In genomic region chr3:126058585-126058984, GRCm38 (mm10) we compare ENCODE assay signal across 28 mouse cellular contexts.
DNase-seq lines count a peak whose midpoint lies in the region; ATAC-seq and TF ChIP-seq lines count a peak whose summit lies in the region.
"Had no signal": no experiment of that assay in that cellular context is flagged by ENCODE, and none has a peak within 500 bp of the region (broad histone marks: within the 10 kb centered on the region; RNA-seq: fewer than 3 reads in every experiment).

No protein-coding gene starts in this region.

- no peak for TF ChIP-seq POLR2A in lung, adult 2 months (IDR thresholded peaks at IDR 0.05; ENCODE audit: borderline replicate concordance, extremely low read depth, low read depth, low read length)

- no peaks in the 10 kb centered on the region for H3K4me1 ChIP-seq in kidney, embryonic 15.5 days
- H3K4me1 ChIP-seq in lung, postnatal 0 days (ENCODE audit: insufficient read depth, low read depth, low read length): no peaks in the 10 kb centered on the region
- no peaks in the 10 kb centered on the region for H3K4me1 ChIP-seq in lung, adult 2 months (ENCODE audit: control insufficient read depth, insufficient read depth, low read length)
- no peaks in the 10 kb centered on the region for H3K4me1 ChIP-seq in forebrain, embryonic 10.5 days
- H3K4me1 ChIP-seq: embryonic facial prominence, embryonic 12.5 days; hindbrain, embryonic 12.5 days; megakaryocyte, embryonic 14.5 days; midbrain, embryonic 13.5 days had no signal

- peak overlapping the region; percentile 57; the same call in 1 of the 2 replicates for H3K27ac ChIP-seq in kidney, embryonic 15.5 days
- no peak overlapping the region for H3K27ac ChIP-seq in lung, postnatal 0 days (ENCODE audit: low read length)
- H3K27ac ChIP-seq in forebrain, embryonic 10.5 days: no peak overlapping the region
- H3K27ac ChIP-seq: embryonic facial prominence, embryonic 12.5 days; gastrocnemius, adult 2 months; hindbrain, embryonic 12.5 days; liver, embryonic 14.5 days; midbrain, embryonic 13.5 days had no signal

- H3K9me3 ChIP-seq in kidney, embryonic 15.5 days (replicated peaks): no peaks in the 10 kb centered on the region
- no peaks in the 10 kb centered on the region for H3K9me3 ChIP-seq in lung, postnatal 0 days (ENCODE audit: low read length)
- no peaks in the 10 kb centered on the region for H3K9me3 ChIP-seq in forebrain, embryonic 10.5 days
- H3K9me3 ChIP-seq: embryonic facial prominence, embryonic 12.5 days; hindbrain, embryonic 12.5 days; megakaryocyte, embryonic 14.5 days; midbrain, embryonic 13.5 days had no signal

- H3K4me2 ChIP-seq in kidney, embryonic 15.5 days: no peak overlapping the region
- no peak overlapping the region for H3K4me2 ChIP-seq in lung, postnatal 0 days (replicated peaks; ENCODE audit: low read depth, low read length)
- H3K4me2 ChIP-seq: embryonic facial prominence, embryonic 12.5 days; heart, embryonic 11.5 days; hindbrain, embryonic 12.5 days; midbrain, embryonic 13.5 days had no signal

- no peaks in the 10 kb centered on the region for H3K27me3 ChIP-seq in kidney, embryonic 15.5 days
- H3K27me3 ChIP-seq in lung, postnatal 0 days (replicated peaks; ENCODE audit: insufficient read depth, low read length): no peaks in the 10 kb centered on the region
- H3K27me3 ChIP-seq in forebrain, embryonic 10.5 days (ENCODE audit: poor library complexity, severe bottlenecking): no peaks in the 10 kb centered on the region
- H3K27me3 ChIP-seq: CH12.LX; embryonic facial prominence, embryonic 12.5 days; hindbrain, embryonic 12.5 days; megakaryocyte, embryonic 14.5 days; midbrain, embryonic 13.5 days had no signal

- no peak overlapping the region for H3K4me3 ChIP-seq in kidney, embryonic 15.5 days (replicated peaks)
- no peak overlapping the region for H3K4me3 ChIP-seq in lung, postnatal 0 days (ENCODE audit: low read depth, low read length)
- H3K4me3 ChIP-seq in lung, adult 2 months (replicated peaks; ENCODE audit: extremely low read depth, low read depth, low read length): no peak overlapping the region
- no peak overlapping the region for H3K4me3 ChIP-seq in forebrain, embryonic 10.5 days
- H3K4me3 ChIP-seq: embryonic facial prominence, embryonic 12.5 days; gastrocnemius, adult 2 months; hindbrain, embryonic 12.5 days; megakaryocyte, embryonic 14.5 days; midbrain, embryonic 13.5 days had no signal

- TF ChIP-seq CTCF in lung, postnatal 0 days (IDR thresholded peaks at IDR 0.05): no peak
- no peak for TF ChIP-seq CTCF in lung, adult 2 months (IDR thresholded peaks at IDR 0.05; ENCODE audit: insufficient read depth, low read length)

- no peak for TF ChIP-seq EP300 in lung, postnatal 0 days (IDR thresholded peaks at IDR 0.05)

- peak; percentile 81 for ATAC-seq in kidney, embryonic 15.5 days (replicated peaks; ENCODE audit: low FRiP score)
- no peak for ATAC-seq in lung, postnatal 0 days
- ATAC-seq: forebrain, embryonic 16.5 days; intestine, postnatal 0 days; midbrain, embryonic 13.5 days had no signal

- no peaks in the 10 kb centered on the region for H3K36me3 ChIP-seq in kidney, embryonic 15.5 days
- no peaks in the 10 kb centered on the region for H3K36me3 ChIP-seq in lung, postnatal 0 days (ENCODE audit: insufficient read depth, low read length)
- no peaks in the 10 kb centered on the region for H3K36me3 ChIP-seq in forebrain, embryonic 10.5 days (replicated peaks)
- H3K36me3 ChIP-seq: embryonic facial prominence, embryonic 12.5 days; hindbrain, embryonic 12.5 days; midbrain, embryonic 13.5 days had no signal

- no peak overlapping the region for H3K9ac ChIP-seq in kidney, embryonic 15.5 days
- no peak overlapping the region for H3K9ac ChIP-seq in lung, postnatal 0 days (replicated peaks; ENCODE audit: low read depth)
- H3K9ac ChIP-seq: embryonic facial prominence, embryonic 12.5 days; hindbrain, embryonic 12.5 days; liver, embryonic 14.5 days; midbrain, embryonic 13.5 days had no signal

- DNase-seq in adrenal gland, postnatal 10 days: peak; percentile 3
- no peak for DNase-seq in adrenal gland, postnatal 25 days
- DNase-seq in kidney, postnatal 25 days: no peak
- DNase-seq in lung, postnatal 0 days (ENCODE audit: low spot score): peak; percentile 9
- DNase-seq in lung, adult 2 months: no peak
- no peak for DNase-seq in forebrain, embryonic 10.5 days (ENCODE audit: extremely low spot score, low spot score)
- DNase-seq in layer of hippocampus, adult 18-20 months (ENCODE audit: low spot score in 2 of 2): no peak
- DNase-seq: cerebellum, adult 18-20 months; cerebellum, postnatal 36 days; embryo, embryonic 11 days; gastrocnemius, adult 2 months; gastrocnemius, postnatal 36 days; heart, postnatal 36 days; kidney, adult 9 months; liver; lung, postnatal 4 days; thymus, adult 2 months; thymus, postnatal 36 days had no signal

Comparison
In these comparisons a context has a peak if more than half of its experiments do, and no peak if none do; other contexts are left out.
1. DNase-seq: peak in adrenal gland, postnatal 10 days (single experiment) and lung, postnatal 0 days (single experiment); none in adrenal gland, postnatal 25 days (single experiment), kidney, postnatal 25 days (0 of 2), lung, adult 2 months (single experiment), forebrain, embryonic 10.5 days (single experiment) and layer of hippocampus, adult 18-20 months (0 of 2).